Mouse (Mus musculus) adrenal gland, adult 18-20 months (tissue): ENCODE data around the gene Dhx9. TPM values are rescaled to one million over a fixed set of nuclear protein-coding genes. Genes with fewer than 3 reads are reported as not detected.
A peak's percentile ranks its signal among the peaks of the same experiment; 100 is the strongest.
"Not testable (repeated sequence)": the region's sequence is repeated elsewhere in the genome, so short reads cannot be mapped to it uniquely, and the experiment has no call there.

Source experiments
- DNase-seq, 2 experiments: peaks; one replicate each; pipeline ENCODE4 v3.0.0; 2021 to 2022; ENCODE audit warnings: low spot score in 2 of 2
- total RNA-seq, 2 experiments: library from RNA; stranded (reverse); gene quantifications; 1 replicate in 1 of 2; 2 replicates in 1 of 2; pipeline ENCODE4 v1.2.3; 2021

Dhx9 gene
- total RNA-seq, 2 experiments from 2014 or later: 90.3 to 110 TPM

GRCm38 (mm10) chr1:153424770-153425584 lies 62.5 kb downstream of the Dhx9 start, which contains the start of gene Shcbp1l:
Gene Shcbp1l (plus strand): TSS chr1:153425162.
- DNase-seq: peak; percentile 64 to 66

DNA sequence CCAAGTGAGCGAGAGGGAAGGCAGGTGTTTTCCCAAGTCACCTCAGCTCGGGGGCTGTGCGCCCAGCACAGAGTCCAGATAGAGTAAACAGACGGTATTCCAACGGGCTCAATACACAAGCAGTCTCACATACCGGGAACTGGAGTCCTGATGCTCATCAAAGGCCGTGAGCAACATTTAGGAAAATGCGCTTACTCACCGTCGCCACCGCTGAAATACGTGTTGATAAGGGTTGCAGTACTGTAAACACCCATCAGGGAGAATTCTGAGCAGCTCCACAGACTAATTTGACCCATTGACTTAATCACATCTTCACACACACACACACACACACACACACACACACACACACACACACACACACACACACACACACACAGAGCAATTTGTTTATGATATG lies 63.2 kb downstream of the Dhx9 start:
- DNase-seq: no peak

DNA sequence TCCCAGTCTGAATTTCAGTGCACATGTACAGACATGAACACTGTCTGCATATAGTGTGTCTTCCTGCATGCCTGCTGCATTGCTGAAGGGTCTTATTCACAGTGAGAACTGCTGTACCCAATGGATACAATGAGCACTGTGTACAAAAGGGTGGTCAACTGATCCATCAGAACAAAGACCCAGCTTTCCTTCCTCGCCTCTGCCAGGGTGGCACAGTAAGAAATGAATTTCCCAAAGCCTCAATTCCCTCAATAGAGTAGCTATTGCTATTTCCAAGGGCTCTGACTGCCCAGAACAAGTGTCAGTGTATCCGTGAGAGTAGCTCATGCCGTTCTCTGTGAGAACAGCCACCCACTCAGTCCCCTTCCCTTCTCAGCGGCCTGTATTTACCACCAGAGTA lies 69.7 kb downstream of the Dhx9 start:
- DNase-seq: not testable (repeated sequence)

DNA sequence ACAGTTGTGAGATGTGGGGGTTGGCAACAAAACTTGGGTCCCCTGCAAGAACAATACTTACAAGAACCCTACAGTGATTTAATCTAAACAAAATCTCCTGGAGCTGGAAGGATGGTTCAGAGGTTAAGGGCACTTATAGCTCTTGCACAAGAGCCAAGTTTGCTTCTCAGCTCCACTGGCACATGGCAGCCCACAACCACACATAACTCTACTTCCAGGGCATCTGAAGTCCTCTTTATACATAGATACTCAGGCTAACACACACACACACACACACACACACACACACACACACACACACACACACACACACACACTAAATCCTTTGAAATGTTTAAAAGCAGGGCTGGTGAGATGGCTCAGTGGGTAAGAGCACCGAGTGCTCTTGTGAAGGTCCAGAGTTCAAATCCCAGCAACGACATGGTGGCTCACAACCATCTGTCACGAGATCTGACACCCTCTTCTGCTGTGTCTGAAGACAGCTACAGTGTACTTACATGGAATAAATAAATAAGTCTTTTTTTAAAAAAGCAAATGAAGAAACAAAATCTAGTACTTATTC lies 71.1 kb downstream of the Dhx9 start:
- not testable (repeated sequence) for DNase-seq

DNA sequence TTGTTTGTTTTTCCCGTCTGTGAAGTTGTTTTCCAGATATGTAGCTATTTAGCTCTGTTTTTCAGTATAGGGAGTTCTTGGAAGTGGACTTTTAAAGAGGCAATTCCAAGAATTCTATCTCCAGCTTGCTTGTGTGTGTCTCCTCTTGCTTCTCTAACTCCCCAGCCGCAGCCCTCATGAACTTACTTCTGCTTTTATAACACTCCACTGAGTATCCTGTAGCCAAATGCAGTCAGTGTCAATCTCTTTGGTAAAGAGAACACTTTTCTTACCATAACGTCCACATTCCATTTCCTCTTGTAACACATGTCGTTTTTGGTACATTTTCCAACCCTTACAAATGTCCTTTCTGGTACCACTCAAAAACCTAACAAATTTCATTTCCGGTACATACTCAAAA lies 71.7 kb downstream of the Dhx9 start:
- not testable (repeated sequence) for DNase-seq

- DNase-seq: peak in 1 of 2 experiments; percentile 38
These were observed 72.5 kb downstream of the Dhx9 start for GRCm38 (mm10) chr1:153414962-153415361.

DNA sequence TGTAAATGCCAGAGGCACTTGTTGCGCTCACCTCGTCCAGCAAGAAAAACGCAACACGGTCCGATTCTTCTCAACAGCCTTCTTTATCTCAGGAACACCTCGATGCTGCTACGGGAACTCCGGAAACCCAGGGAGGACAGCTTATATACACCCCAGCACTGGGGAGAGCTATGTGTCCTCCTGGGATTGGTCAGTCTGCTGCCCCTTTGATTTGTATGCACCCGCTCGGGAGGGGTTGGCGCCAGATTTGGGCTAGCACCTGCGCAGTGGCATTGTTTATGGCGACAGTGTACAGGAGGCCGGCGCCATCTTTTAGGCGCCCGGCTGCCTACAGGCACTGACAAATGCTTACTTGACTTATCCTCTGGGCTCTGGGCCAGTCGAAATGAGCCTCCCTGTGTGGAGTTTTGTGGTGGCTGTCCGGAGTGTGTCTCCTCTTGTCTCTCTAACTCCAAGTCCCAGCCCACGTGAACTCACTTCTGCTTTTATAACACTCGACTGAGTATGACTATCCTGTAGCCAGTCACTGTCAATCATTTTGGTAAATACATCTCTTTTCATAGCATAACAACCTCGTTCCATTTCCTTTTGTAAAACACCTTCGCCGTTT lies 73.2 kb downstream of the Dhx9 start:
- peak; percentile 26 to 55 for DNase-seq

DNA sequence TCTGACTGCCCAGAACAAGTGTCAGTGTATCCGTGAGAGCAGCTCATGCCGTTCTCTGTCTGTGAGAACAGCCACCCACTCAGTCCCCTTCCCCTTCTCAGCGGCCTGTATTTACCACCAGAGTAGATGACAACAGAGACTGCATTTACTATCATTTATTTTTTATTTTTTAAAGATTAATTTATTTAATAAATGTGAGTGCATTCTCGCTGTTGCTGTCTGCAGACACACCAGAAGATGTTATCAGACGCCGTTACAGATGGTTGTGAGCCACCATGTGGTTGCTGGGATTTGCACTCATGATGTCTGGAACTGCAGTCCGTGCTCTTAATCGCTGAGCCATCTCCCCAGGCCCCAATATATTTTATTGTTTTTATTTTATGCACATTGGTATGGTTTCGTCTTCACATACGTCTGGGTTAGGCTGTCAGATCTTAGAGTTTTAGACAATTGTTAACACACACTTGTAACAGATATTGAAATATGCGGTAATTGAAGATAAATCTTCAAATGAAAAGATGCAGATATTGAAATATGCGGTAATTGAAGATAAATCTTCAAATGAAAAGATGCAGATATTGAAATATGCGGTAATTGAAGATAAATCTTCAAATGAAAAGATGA lies 74.0 kb downstream of the Dhx9 start:
- DNase-seq: not testable (repeated sequence)

DNA sequence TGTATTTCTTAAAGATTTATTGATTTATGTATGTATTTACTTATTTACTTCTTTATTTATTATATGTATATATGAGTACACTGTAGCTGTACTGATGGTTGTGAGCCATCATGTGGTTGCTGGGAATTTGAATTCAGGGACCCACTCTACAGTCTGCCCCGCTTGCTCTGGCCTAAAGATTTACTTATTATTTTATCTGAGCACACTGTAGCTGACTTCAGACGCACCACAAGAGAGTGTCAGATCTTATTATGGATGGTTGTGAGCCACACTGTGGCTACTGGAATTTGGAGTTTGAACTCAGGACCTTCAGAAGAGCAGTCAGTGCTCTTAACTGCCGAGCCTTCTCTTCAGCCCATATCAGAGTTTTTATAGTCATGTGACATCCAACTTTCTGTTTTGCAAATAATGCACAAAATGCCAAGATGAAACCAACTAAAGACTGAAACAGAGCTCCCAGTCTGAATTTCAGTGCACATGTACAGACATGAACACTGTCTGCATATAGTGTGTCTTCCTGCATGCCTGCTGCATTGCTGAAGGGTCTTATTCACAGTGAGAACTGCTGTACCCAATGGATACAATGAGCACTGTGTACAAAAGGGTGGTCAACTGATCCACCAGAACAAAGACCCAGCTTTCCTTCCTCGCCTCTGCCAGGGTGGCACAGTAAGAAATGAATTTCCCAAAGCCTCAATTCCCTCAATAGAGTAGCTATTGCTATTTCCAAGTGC lies 74.6 kb downstream of the Dhx9 start:
- not testable (repeated sequence) for DNase-seq

GRCm38 (mm10) chr1:153411723-153412122 lies 75.7 kb downstream of the Dhx9 start:
- no peak for DNase-seq

DNA sequence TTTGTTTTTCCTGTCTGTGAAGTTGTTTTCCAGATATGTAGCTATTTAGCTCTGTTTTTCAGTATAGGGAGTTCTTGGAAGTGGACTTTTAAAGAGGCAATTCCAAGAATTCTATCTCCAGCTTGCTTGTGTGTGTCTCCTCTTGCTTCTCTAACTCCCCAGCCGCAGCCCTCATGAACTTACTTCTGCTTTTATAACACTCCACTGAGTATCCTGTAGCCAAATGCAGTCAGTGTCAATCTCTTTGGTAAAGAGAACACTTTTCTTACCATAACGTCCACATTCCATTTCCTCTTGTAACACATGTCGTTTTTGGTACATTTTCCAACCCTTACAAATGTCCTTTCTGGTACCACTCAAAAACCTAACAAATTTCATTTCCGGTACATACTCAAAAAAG lies 76.5 kb downstream of the Dhx9 start:
- DNase-seq: not testable (repeated sequence)

GRCm38 (mm10) chr1:153408296-153408695 lies 79.2 kb downstream of the Dhx9 start:
- DNase-seq: not testable (repeated sequence)

GRCm38 (mm10) chr1:153407641-153408040 lies 79.8 kb downstream of the Dhx9 start:
- not testable (repeated sequence) for DNase-seq

Other genes with a start within 250 kb of the Dhx9 start
- 10 to 100 TPM; 54.5 to 66.2 TPM for gene Lamc1, start 154.9 kb downstream of the Dhx9 start, total RNA-seq
- under 1 TPM; 0.13 to 0.38 TPM for gene Shcbp1l, start 62.5 kb downstream of the Dhx9 start, total RNA-seq
- gene Npl, start 62.4 kb upstream of the Dhx9 start, total RNA-seq: 1 to 10 TPM; 4.2 to 5.0 TPM
- not detected for gene Rgs8, start 165.4 kb upstream of the Dhx9 start, total RNA-seq